In genomic region chr14:19995943-19996342, GRCm38 (mm10) we compare ENCODE assay signal across 15 mouse cellular contexts.
"Had no signal": no experiment of that assay in that cellular context is flagged by ENCODE, and none has a peak within 500 bp of the region (broad histone marks: within the 10 kb centered on the region; RNA-seq: fewer than 3 reads in every experiment).

No protein-coding gene starts in this region.

- H3K27ac ChIP-seq: neural tube, embryonic 15.5 days; stomach, embryonic 15.5 days; stomach, postnatal 0 days had no signal

- H3K36me3 ChIP-seq: neural tube, embryonic 15.5 days; stomach, embryonic 15.5 days had no signal

- H3K4me3 ChIP-seq: neural tube, embryonic 15.5 days; stomach, embryonic 15.5 days had no signal

- H3K9ac ChIP-seq: neural tube, embryonic 15.5 days; stomach, embryonic 15.5 days had no signal

- H3K27me3 ChIP-seq: neural tube, embryonic 15.5 days; stomach, embryonic 15.5 days had no signal

- DNase-seq: retina, postnatal 1 day; right cerebral cortex, adult 18-20 months; right cerebral cortex, postnatal 14 days; right cerebral cortex, postnatal 25 days; right cerebral cortex, postnatal 4 days; spleen, adult 18-20 months; thymus, adult 18-20 months; thymus, adult 2 months; thymus, postnatal 14 days; thymus, postnatal 25 days; thymus, postnatal 36 days; thymus, postnatal 4 days had no signal

- H3K4me1 ChIP-seq: neural tube, embryonic 15.5 days; stomach, embryonic 15.5 days had no signal

- H3K9me3 ChIP-seq: neural tube, embryonic 15.5 days; stomach, embryonic 15.5 days had no signal

- H3K4me2 ChIP-seq: neural tube, embryonic 15.5 days; stomach, embryonic 15.5 days had no signal
